Mouse (Mus musculus): Measurements from ENCODE around the gene Npcd. TPM values are rescaled to one million over a fixed set of nuclear protein-coding genes. Genes with fewer than 3 reads are reported as not detected.

The Npcd gene
- polyA plus RNA-seq, 1 experiment = 3.2 TPM

- Histone ChIP-seq H3K4me3 (no peak overlapping the region), H3K36me3 (ENCODE audit: control insufficient read depth, insufficient read depth) (no peaks in the 10 kb centered on the region), H3K27me3 (ENCODE audit: control insufficient read depth, insufficient read depth, insufficient read length) (no peaks in the 10 kb centered on the region), H3ac (ENCODE audit: control insufficient read depth, insufficient read length) (no peak overlapping the region), H3K4me2 (ENCODE audit: low read depth) (no peak overlapping the region), H3K79me2 (ENCODE audit: control insufficient read depth, insufficient read depth) (no peaks in the 10 kb centered on the region)
- TF ChIP-seq REST (IDR thresholded peaks at IDR 0.05; ENCODE audit: insufficient read depth, insufficient read length) = peak; percentile 2
- TF ChIP-seq CEBPB (IDR thresholded peaks at IDR 0.05; ENCODE audit: insufficient read depth, poor library complexity, severe bottlenecking) = no peak
- TF ChIP-seq MYOD1 (IDR thresholded peaks at IDR 0.05; ENCODE audit: control insufficient read depth in 1 of 3, insufficient read length in 2 of 3, low read depth in 2 of 3) = no peak
- TF ChIP-seq USF1 (IDR thresholded peaks at IDR 0.05; ENCODE audit: low read depth) = no peak
- no peak for TF ChIP-seq SRF (IDR thresholded peaks at IDR 0.05; ENCODE audit: control insufficient read depth, insufficient read length, low read depth)
Measured at GRCm38 (mm10) chr15:79792455-79792854, 41.6 kb downstream of the Npcd start.

DNA sequence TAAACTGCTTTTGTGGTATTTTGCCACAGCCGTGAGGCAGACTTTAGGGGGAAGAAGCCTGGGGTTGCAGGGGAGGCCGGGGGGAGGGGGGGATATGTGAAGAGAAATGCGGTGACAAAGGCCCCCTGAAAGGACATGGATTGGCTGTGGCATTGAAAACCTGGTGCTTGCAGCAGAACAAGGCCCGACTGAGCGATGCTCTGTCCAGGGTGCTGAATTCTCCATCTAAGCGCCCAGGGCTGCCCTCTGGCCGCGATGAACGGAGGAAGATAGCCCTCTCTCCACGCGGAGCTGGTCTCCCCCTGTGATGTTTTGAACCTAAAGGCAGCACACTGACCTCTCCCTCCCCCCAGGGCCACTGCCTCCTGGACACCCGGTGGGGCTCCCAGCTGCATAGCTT lies 42.5 kb downstream of the Npcd start:
- peak; percentile 99 for TF ChIP-seq REST (IDR thresholded peaks at IDR 0.05; ENCODE audit: insufficient read depth, insufficient read length)
- TF ChIP-seq E2F4 (IDR thresholded peaks at IDR 0.05; ENCODE audit: insufficient read depth) = no peak
- TF ChIP-seq POLR2A (IDR thresholded peaks at IDR 0.05; ENCODE audit: insufficient read length, low read depth) = no peak
- Histone ChIP-seq H3K4me3 (no peak overlapping the region), H3ac (ENCODE audit: control insufficient read depth, insufficient read length) (no peak overlapping the region), H3K36me3 (ENCODE audit: control insufficient read depth, insufficient read depth) (no peaks in the 10 kb centered on the region), H3K27me3 (ENCODE audit: control insufficient read depth, insufficient read depth, insufficient read length) (no peaks in the 10 kb centered on the region), H3K79me2 (ENCODE audit: control insufficient read depth, insufficient read depth) (no peaks in the 10 kb centered on the region), H3K4me2 (ENCODE audit: low read depth) (no peak overlapping the region)

DNA sequence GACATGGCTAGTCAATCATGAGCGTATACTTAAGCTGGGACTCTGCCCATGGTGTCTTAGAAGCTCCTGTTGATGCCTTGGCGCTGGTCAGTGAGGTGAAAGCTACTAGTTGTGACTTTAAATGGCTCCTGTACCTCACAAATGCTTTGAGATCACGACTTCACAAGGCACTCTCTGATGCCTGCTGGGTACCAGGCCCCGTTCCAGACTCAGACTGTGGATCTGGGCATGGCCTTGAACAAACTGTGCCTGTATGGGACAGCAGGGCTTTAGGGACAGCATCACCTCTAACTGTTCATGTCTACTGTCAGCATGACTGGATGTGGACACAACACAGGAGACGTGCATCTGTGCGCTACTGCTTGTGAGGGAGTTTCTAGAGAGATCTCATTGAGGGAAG lies 43.1 kb downstream of the Npcd start:
- TF ChIP-seq MAX (IDR thresholded peaks at IDR 0.05; ENCODE audit: low read depth) (no peak), POLR2A (IDR thresholded peaks at IDR 0.05; ENCODE audit: insufficient read length, low read depth) (no peak), E2F4 (IDR thresholded peaks at IDR 0.05; ENCODE audit: insufficient read depth) (no peak), TCF3 (IDR thresholded peaks at IDR 0.05; ENCODE audit: insufficient read length, low read depth) (no peak), MYOD1 (IDR thresholded peaks at IDR 0.05; ENCODE audit: control insufficient read depth in 1 of 3, insufficient read length in 2 of 3, low read depth in 2 of 3) (no peak), CEBPB (IDR thresholded peaks at IDR 0.05; ENCODE audit: insufficient read depth, poor library complexity, severe bottlenecking) (no peak), SRF (IDR thresholded peaks at IDR 0.05; ENCODE audit: control insufficient read depth, insufficient read length, low read depth) (no peak), USF1 (IDR thresholded peaks at IDR 0.05; ENCODE audit: low read depth) (no peak), MYOG (IDR thresholded peaks at IDR 0.05; ENCODE audit: control insufficient read depth in 1 of 3, insufficient read depth in 1 of 3, insufficient read length in 2 of 3, low read depth in 2 of 3) (no peak), POLR2AphosphoS2 (IDR thresholded peaks at IDR 0.05; ENCODE audit: insufficient read length, low read depth) (no peak), TCF12 (IDR thresholded peaks at IDR 0.05; ENCODE audit: insufficient read depth, poor library complexity, severe bottlenecking) (no peak)
- Histone ChIP-seq H3K27me3 (ENCODE audit: control insufficient read depth, insufficient read depth, insufficient read length) (no peaks in the 10 kb centered on the region), H3K79me2 (ENCODE audit: control insufficient read depth, insufficient read depth) (no peaks in the 10 kb centered on the region), H3K4me3 (no peak overlapping the region), H3K36me3 (ENCODE audit: control insufficient read depth, insufficient read depth) (no peaks in the 10 kb centered on the region), H3K4me2 (ENCODE audit: low read depth) (no peak overlapping the region), H3ac (ENCODE audit: control insufficient read depth, insufficient read length) (no peak overlapping the region)

DNA sequence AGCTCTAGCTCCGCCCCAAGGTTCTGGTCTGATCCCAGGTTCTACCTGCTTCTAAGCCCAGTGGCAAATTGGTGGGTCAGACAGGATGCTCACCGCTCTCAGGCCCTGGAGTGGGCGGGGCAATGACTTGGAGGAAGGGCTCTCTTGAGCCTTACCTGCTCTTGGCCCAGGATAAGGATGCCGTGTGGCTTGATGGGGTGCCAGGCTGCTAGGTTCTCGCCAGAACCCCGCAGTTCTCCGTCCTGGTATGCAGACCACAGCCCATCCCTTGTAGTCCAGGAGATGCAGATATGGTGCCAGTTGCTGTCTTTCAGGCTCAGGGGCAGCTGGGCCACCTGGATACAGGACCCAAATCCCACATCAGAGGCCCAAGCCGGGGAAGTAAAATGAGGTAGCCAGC lies 43.9 kb downstream of the Npcd start:
- Histone ChIP-seq H3K4me3 (no peak overlapping the region), H3K79me2 (ENCODE audit: control insufficient read depth, insufficient read depth) (no peaks in the 10 kb centered on the region), H3K4me2 (ENCODE audit: low read depth) (no peak overlapping the region), H3ac (ENCODE audit: control insufficient read depth, insufficient read length) (no peak overlapping the region), H3K36me3 (ENCODE audit: control insufficient read depth, insufficient read depth) (no peaks in the 10 kb centered on the region), H3K27me3 (ENCODE audit: control insufficient read depth, insufficient read depth, insufficient read length) (no peaks in the 10 kb centered on the region)
- no peak for TF ChIP-seq POLR2A (IDR thresholded peaks at IDR 0.05; ENCODE audit: insufficient read length, low read depth)

GRCm38 (mm10) chr15:79787815-79788214 lies 46.2 kb downstream of the Npcd start:
- TF ChIP-seq TCF3 (IDR thresholded peaks at IDR 0.05; ENCODE audit: insufficient read length, low read depth) (no peak), TCF12 (IDR thresholded peaks at IDR 0.05; ENCODE audit: insufficient read depth, poor library complexity, severe bottlenecking) (no peak), MYOG (IDR thresholded peaks at IDR 0.05; ENCODE audit: control insufficient read depth in 1 of 3, insufficient read depth in 1 of 3, insufficient read length in 2 of 3, low read depth in 2 of 3) (no peak), POLR2A (IDR thresholded peaks at IDR 0.05; ENCODE audit: insufficient read length, low read depth) (no peak), MYOD1 (IDR thresholded peaks at IDR 0.05; ENCODE audit: control insufficient read depth in 1 of 3, insufficient read length in 2 of 3, low read depth in 2 of 3) (no peak), POLR2AphosphoS2 (IDR thresholded peaks at IDR 0.05; ENCODE audit: insufficient read length, low read depth) (no peak), USF1 (IDR thresholded peaks at IDR 0.05; ENCODE audit: low read depth) (no peak), REST (IDR thresholded peaks at IDR 0.05; ENCODE audit: insufficient read depth, insufficient read length) (no peak), MAX (IDR thresholded peaks at IDR 0.05; ENCODE audit: low read depth) (no peak)
- Histone ChIP-seq H3K4me2 (ENCODE audit: low read depth) (no peak overlapping the region), H3K36me3 (ENCODE audit: control insufficient read depth, insufficient read depth) (no peaks in the 10 kb centered on the region), H3K79me2 (ENCODE audit: control insufficient read depth, insufficient read depth) (no peaks in the 10 kb centered on the region), H3K4me3 (no peak overlapping the region), H3K27me3 (ENCODE audit: control insufficient read depth, insufficient read depth, insufficient read length) (no peaks in the 10 kb centered on the region), H3ac (ENCODE audit: control insufficient read depth, insufficient read length) (no peak overlapping the region)

- Histone ChIP-seq H3K36me3 (ENCODE audit: control insufficient read depth, insufficient read depth) (no peaks in the 10 kb centered on the region), H3K27me3 (ENCODE audit: control insufficient read depth, insufficient read depth, insufficient read length) (peaks cover 12% of the 10 kb centered on the region), H3K79me2 (ENCODE audit: control insufficient read depth, insufficient read depth) (no peaks in the 10 kb centered on the region), H3K4me2 (ENCODE audit: low read depth) (no peak overlapping the region), H3ac (ENCODE audit: control insufficient read depth, insufficient read length) (no peak overlapping the region), H3K4me3 (no peak overlapping the region)
- TF ChIP-seq MYOG (IDR thresholded peaks at IDR 0.05; ENCODE audit: control insufficient read depth in 1 of 3, insufficient read depth in 1 of 3, insufficient read length in 2 of 3, low read depth in 2 of 3) (no peak), POLR2A (IDR thresholded peaks at IDR 0.05; ENCODE audit: insufficient read length, low read depth) (no peak), TCF3 (IDR thresholded peaks at IDR 0.05; ENCODE audit: insufficient read length, low read depth) (no peak), POLR2AphosphoS2 (IDR thresholded peaks at IDR 0.05; ENCODE audit: insufficient read length, low read depth) (no peak), CEBPB (IDR thresholded peaks at IDR 0.05; ENCODE audit: insufficient read depth, poor library complexity, severe bottlenecking) (no peak), TCF12 (IDR thresholded peaks at IDR 0.05; ENCODE audit: insufficient read depth, poor library complexity, severe bottlenecking) (no peak), MAX (IDR thresholded peaks at IDR 0.05; ENCODE audit: low read depth) (no peak), USF1 (IDR thresholded peaks at IDR 0.05; ENCODE audit: low read depth) (no peak), E2F4 (IDR thresholded peaks at IDR 0.05; ENCODE audit: insufficient read depth) (no peak), REST (IDR thresholded peaks at IDR 0.05; ENCODE audit: insufficient read depth, insufficient read length) (no peak), SRF (IDR thresholded peaks at IDR 0.05; ENCODE audit: control insufficient read depth, insufficient read length, low read depth) (no peak), MYOD1 (IDR thresholded peaks at IDR 0.05; ENCODE audit: control insufficient read depth in 1 of 3, insufficient read length in 2 of 3, low read depth in 2 of 3) (no peak)
Measured at GRCm38 (mm10) chr15:79785056-79785455, 49.0 kb downstream of the Npcd start.

All from myocyte (in vitro differentiated cells).